Mouse (Mus musculus) cerebellum, postnatal 10 days (tissue): ENCODE measurements around the gene Trim7.
"Not testable (repeated sequence)": the region's sequence is repeated elsewhere in the genome, so short reads cannot be mapped to it uniquely, and the experiment has no call there.

Experiments
- DNase-seq, 2 experiments: peaks; one replicate each; pipeline ENCODE4 v3.0.0; 2021; ENCODE audit warnings: mixed read lengths in 2 of 2

Trim7 gene

GRCm38 (mm10) chr11:48803988-48804387, 22.0 kb upstream of the Trim7 start:
- no peak for DNase-seq

GRCm38 (mm10) chr11:48804922-48805321, 21.0 kb upstream of the Trim7 start:
- no peak for DNase-seq

DNA sequence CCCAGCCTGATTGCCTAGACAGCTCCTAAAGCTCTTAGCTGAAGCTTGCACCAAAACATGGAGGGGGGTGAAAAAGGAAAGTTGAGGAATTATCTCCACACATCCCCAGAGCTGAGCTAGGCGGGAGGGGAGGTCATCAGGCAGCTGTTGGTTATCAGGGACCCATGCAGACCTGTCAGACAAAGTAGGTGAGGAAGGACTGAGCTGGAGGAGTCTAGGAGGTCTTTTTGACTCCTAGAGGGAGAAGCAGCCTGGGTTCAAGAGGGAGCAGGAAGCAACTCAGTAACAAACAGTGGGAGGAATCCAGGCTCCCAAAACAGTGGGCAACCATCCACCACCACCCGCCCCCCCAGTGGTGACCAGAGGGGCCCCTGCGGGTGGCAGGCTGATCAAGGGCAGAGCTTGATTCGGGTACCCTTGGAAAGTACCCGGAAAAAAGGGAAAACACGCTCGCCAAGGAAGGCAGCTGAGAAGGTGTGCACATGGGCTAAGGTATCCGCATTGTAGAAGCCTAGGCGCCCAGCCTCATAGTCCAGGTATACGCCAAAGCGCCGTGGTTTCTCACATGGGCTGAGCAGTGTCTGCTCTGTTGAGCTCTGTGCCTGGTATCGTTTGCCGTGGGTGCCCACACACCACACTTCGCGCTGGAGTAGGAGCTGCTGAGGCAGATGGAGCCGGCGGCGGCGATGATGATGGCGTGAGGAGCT, 18.9 kb upstream of the Trim7 start:
- DNase-seq: peak; percentile 35 to 38

DNA sequence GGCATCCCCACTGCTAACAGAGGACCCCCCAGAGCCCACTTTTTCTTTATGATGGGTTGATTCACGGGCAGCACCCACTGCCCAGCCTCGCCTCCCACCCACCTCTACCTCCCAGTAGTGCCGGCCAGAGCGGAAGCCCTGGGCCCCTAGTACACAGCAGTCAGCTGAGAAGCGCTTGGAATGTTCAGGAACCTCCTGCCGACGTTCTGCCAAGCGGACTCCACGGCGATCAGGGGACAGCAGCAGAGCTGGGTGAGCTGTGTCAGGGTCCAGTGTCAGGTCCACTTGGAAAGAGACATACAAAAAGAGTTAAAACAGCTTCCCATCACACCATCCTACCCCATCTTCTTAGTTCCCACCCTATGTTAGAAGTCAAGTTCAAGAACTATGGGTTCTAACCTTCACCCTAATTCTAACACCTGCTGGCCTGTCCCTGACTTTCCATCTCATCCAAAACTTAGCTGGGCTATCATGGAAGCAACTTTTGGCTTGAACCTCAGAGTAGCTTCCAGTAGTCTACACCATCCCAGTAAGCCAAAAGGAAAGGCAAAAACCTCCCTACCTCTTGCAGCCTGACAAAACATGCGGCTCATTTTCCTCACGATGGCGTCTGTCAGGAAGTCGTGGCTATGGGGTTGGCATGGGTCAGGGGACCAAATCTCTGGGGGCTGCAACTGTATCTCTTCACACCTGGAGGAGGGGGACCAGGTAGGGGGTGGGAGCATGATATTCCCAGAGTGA, 18.2 kb upstream of the Trim7 start:
- DNase-seq: no peak

DNA sequence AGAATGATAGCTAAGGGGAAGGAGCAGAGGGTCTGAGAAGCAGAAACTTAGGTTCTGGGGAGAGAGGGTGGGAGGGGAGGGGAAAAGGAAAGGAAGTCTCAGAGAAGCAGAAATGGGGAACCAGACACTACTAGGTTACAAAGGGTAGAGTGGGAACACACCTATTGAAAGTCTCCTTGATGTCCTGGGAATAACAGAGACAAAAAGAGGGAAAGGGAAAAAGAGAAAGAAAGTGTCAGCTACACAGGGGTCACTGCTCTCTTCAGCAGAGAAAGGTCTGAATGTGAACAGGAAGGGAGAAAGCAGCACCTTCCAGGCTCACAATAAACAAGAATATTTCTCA, 17.7 kb upstream of the Trim7 start:
- DNase-seq: no peak

DNA sequence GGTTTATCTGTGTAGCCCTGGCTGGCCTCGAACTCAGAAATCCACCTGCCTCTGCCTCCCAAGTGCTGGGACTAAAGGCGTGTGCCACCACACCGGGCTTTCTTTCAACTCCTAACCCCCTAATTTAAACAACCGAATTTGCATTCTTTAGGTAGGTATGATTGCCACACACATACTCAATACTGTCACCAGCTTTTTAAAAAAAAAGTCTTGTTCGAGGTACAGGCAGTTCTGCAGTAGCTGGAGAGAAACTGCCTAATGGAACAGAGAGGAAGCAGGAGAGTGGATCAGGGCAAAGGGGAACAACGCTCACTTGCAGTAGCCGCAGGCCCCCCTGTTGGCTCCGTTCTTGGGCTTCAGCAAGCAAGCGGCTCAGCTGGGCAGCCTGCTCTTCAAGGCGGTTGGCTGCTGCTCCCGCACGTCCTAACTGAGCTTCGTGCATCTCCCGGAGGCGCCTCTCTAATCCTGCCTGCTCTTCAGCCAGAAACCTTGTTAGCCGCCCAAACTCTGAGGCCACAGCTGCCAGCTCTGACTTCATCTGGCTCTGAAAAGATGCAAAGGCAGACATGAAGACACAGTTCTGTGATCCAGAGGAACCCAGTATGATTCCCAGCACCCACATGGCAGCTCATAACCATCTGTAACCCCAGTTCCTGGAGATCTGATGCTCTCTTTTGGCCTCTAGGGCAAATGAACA, 17.1 kb upstream of the Trim7 start:
- DNase-seq: peak; percentile 38 to 47

DNA sequence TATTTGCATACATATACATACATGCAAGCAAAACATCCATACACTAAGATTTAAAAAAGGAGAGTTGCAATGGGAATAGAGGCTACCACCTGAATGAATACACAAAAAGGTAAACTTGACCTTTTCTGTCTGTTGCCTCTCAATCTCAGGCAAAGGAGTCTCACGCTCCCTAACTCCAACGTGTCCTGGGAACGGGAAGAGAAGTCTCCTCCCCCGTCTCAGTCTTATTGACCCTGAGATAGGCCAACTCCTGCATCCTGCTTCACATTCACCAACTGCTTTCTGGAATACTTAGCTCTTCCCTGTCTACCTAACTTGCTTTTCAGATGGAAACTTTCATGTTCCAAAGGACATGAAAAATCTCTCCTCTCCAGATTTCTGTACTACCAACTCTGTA, 16.5 kb upstream of the Trim7 start:
- DNase-seq: no peak

GRCm38 (mm10) chr11:48810142-48810541, 15.8 kb upstream of the Trim7 start:
- DNase-seq: no peak

- DNase-seq: no peak
These were observed 12.2 kb upstream of the Trim7 start for GRCm38 (mm10) chr11:48813782-48814181.

DNA sequence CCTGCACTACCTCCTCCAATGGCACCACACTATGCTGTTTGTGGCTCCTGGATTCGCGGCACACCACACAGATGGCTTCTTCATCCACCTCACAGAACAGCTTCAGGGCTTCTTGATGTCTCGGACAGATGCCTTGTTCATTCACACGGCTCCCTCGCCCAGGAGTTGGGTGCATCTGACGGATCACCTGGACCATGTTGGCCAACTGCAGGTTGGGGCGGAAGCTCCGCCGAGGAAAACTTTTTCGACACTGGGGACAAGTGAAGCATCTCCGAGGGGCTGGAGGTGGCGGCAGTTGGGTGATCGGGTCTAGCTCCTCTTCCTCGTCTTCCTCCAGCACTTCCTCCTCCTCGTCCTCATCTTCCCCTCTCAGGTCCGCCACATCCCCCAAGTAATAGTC, 10.1 kb upstream of the Trim7 start:
- peak; percentile 22 to 29 for DNase-seq

GRCm38 (mm10) chr11:48816281-48816781, 9.6 kb upstream of the Trim7 start:
- DNase-seq: peak; percentile 85

- peak; percentile 100 for DNase-seq
These were observed 8.9 kb upstream of the Trim7 start, which contains the start of gene Trim41 for GRCm38 (mm10) chr11:48816800-48817665. TSS of gene Trim41 (minus strand) at chr11:48817353.

- no peak for DNase-seq
These were observed 8.1 kb upstream of the Trim7 start for GRCm38 (mm10) chr11:48817794-48818193.

- DNase-seq: peak; percentile 88 to 92
These were observed 7.6 kb upstream of the Trim7 start for GRCm38 (mm10) chr11:48818346-48818745.

DNA sequence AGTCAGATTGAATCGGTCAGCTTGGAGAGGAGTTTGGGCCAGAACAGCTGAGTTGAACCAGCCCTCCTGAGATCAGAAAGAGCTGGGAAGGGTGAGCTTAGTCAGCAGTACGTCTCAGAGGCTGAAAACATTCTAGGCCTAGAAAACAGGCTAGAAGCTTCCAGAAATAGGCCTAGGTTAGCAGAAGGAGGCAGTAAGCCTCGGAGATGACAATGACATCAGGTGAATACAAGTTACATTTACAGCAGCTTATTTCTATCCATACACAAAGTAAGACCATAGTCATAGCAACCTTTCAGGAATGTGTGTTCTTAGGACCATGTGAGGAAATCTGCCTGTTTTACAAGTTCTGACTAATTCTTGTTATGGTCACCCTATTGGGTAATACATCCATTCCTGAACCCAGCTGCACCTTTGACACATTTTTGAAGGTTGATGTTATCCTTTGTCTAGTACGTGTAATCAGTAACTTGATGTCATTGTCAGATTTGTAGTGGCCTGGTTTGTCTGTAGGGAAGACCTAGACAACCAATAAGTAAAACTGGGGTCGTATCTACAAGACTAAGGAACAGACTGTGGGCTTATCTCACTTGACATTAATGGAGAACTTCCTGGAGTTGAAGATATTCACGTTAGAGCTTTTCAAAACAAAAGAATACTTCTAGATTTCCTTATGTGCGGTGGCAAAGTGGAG, 6.2 kb upstream of the Trim7 start:
- no peak for DNase-seq

GRCm38 (mm10) chr11:48820308-48820674, 5.6 kb upstream of the Trim7 start:
- DNase-seq: no peak

DNA sequence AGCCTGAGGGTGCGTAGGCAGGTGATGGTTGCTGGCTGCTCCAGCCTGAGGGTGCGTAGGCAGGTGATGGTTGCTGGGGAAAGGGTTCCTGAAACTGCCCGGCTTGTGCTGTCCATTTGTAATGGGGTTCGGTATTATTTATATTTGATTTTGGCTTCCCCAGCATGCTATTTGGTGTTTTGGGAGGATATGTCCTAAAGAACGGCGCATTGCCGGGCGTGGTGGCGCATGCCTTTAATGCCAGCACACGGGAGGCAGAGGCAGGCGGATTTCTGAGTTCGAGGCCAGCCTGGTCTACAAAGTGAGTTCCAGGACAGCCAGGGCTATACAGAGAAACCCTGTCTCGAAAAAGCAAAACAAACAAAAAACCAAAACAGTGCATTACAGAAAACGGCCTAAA, 4.6 kb upstream of the Trim7 start:
- DNase-seq: not testable (repeated sequence)

DNA sequence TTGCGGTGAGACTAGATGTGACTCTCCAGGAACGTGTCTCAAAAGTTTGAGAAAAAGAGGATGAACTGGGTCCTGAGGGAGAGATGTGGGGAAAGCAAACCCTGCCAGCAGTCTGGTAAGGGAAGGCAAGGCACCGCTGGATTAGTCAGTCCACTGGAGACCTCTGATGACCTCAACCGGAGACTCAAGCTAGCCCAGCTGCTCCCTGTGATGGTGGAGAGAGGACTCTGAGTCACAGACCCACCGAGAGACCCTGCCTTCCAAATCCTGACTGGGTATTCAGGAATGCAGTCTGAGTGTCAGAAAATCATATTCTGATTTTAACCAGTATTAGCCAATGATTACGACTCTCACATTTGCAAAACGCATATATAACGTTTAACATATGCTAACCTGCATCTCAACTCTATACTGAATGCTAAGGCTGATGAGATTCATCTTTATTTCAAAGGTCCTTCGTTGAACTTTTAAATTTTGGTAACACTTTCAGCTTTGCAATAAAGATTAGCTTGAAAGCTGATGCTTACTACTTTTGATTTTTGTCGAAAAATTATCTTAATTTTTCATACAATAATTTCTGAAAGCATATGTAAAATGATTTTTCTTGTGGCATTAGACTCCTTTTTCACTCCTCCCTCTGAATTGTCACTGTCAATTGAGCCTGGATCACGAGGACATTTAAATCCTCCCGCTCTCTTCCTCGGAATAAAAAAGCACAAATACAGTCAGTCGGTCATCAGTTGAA, 3.0 kb upstream of the Trim7 start:
- no peak for DNase-seq

GRCm38 (mm10) chr11:48823536-48823972, 2.4 kb upstream of the Trim7 start:
- DNase-seq: peak; percentile 69 to 79

DNA sequence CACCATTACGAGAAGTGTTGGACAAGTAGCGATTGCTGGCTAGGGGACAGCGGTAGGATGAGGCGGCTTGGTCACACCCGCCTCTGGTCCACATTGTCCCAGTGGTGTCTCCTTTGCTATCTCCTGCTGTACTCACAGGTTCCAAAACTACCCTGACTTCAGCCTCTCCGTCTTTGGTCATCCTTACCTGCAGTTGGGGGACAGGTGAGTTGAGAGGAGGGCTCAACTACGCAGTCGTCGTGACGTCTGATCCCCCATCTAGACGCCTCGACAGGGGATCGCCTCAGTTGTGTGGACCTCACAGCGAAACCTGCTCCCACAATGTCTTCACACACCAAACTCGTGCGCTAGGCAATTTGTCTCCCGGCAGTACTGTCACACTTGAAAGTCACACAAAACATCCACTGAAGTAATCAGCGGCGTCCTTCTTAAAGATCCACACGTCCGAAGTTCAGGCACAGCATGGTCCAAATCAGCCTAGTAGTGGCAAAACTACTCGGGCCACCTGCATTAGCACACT, 1.6 kb upstream of the Trim7 start:
- peak in 1 of 2 experiments; percentile 25 for DNase-seq

GRCm38 (mm10) chr11:48826752-48827096, 784 bp downstream of the Trim7 start:
- no peak for DNase-seq
